Mouse (Mus musculus): ENCODE results near the gene Lpo. TPM values are rescaled to one million over a fixed set of nuclear protein-coding genes. Genes with fewer than 3 reads are reported as not detected.
A peak's percentile ranks its signal among the peaks of the same experiment; 100 is the strongest.

Lpo gene
- total and polyA plus RNA-seq, 2 experiments: not detected

DNA sequence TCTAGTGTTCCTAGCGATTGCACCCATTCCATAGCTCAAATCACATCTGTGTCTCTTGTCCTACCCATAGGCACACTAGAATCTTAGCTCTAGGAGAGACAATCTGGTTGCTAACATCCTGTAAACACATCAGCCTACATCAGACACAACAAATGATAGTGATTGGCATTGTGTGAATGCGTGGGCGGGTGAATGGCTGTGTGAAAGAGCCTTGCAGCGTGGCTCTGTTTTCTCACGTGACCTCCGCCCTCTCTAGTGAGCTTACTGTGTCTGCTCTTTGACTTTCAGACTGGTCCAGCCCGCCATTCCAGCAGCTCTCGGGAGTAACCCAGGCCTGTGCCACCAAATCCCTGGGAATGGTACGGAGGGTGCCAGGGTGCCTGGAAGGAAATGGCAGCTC, 32.3 kb upstream of the Lpo start:
- DNase-seq (ENCODE audit: extremely low read depth, low read depth, low spot score): no peak
- Histone ChIP-seq H3K27me3 (ENCODE audit: control insufficient read depth, insufficient read depth, low read length) (no peaks in the 10 kb centered on the region), H3K27ac (replicated peaks; ENCODE audit: insufficient read depth, low read depth, low read length) (no peak overlapping the region), H3K4me1 (ENCODE audit: control insufficient read depth, insufficient read depth, low read length) (no peaks in the 10 kb centered on the region), H3K36me3 (ENCODE audit: control insufficient read depth, insufficient read depth, low read length) (peaks cover 3% of the 10 kb centered on the region; the same call in 1 of the 2 replicates), H3K9ac (ENCODE audit: low read depth, low read length) (no peak overlapping the region), H3K79me2 (ENCODE audit: control insufficient read depth, insufficient read depth, low read length) (no peaks in the 10 kb centered on the region), H3K4me3 (ENCODE audit: insufficient read depth, low read depth, low read length) (no peak overlapping the region)
- TF ChIP-seq POLR2A (IDR thresholded peaks at IDR 0.05; ENCODE audit: extremely low read depth, insufficient read depth, low read length) (no peak), CTCF (IDR thresholded peaks at IDR 0.05; ENCODE audit: low read depth, low read length) (no peak)
- WGBS: 85% methylated on average over 9 of the region's 9 CpGs

- H3K4me3 ChIP-seq (ENCODE audit: insufficient read depth, low read depth, low read length): no peak overlapping the region
- WGBS: 93% methylated on average over 11 of the region's 11 CpGs
- DNase-seq (ENCODE audit: extremely low read depth, low read depth, low spot score): no peak
- no peaks in the 10 kb centered on the region for H3K4me1 ChIP-seq (ENCODE audit: control insufficient read depth, insufficient read depth, low read length)
- H3K79me2 ChIP-seq (ENCODE audit: control insufficient read depth, insufficient read depth, low read length): no peaks in the 10 kb centered on the region
- H3K27ac ChIP-seq (replicated peaks; ENCODE audit: insufficient read depth, low read depth, low read length): no peak overlapping the region
- no peak overlapping the region for H3K9ac ChIP-seq (ENCODE audit: low read depth, low read length)
- TF ChIP-seq CTCF (IDR thresholded peaks at IDR 0.05; ENCODE audit: low read depth, low read length): no peak
- TF ChIP-seq POLR2A (IDR thresholded peaks at IDR 0.05; ENCODE audit: extremely low read depth, insufficient read depth, low read length): no peak
- peaks cover 3% of the 10 kb centered on the region; the same call in 1 of the 2 replicates for H3K36me3 ChIP-seq (ENCODE audit: control insufficient read depth, insufficient read depth, low read length)
- no peaks in the 10 kb centered on the region for H3K27me3 ChIP-seq (ENCODE audit: control insufficient read depth, insufficient read depth, low read length)
Measured at GRCm38 (mm10) chr11:87859273-87859672, 31.2 kb upstream of the Lpo start.

DNA sequence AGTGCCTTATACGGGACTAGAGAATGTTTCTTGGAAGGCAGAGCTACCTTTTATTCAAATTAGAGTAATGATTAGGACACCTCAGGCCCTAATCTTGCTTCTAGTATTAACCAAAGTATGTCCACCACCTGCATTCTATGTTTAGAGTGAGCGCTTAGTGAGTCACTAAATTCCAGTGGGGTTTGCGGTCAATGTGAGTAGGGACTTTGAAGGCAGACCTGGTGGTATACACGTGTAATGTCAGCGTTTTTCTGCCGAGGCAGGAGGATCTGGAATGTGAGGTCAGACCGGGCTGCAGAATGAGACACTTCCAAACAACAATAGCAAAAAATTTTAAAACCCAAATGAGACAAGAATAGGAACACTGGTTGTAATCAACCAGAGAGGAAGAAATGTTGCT, 26.5 kb upstream of the Lpo start:
- Histone ChIP-seq H3K36me3 (ENCODE audit: control insufficient read depth, insufficient read depth, low read length) (no peaks in the 10 kb centered on the region), H3K9ac (ENCODE audit: low read depth, low read length) (no peak overlapping the region), H3K27ac (replicated peaks; ENCODE audit: insufficient read depth, low read depth, low read length) (no peak overlapping the region), H3K4me3 (ENCODE audit: insufficient read depth, low read depth, low read length) (no peak overlapping the region), H3K27me3 (ENCODE audit: control insufficient read depth, insufficient read depth, low read length) (no peaks in the 10 kb centered on the region), H3K4me1 (ENCODE audit: control insufficient read depth, insufficient read depth, low read length) (peaks cover 5% of the 10 kb centered on the region), H3K79me2 (ENCODE audit: control insufficient read depth, insufficient read depth, low read length) (no peaks in the 10 kb centered on the region)
- WGBS: 91% methylated on average over 7 of the region's 7 CpGs
- TF ChIP-seq CTCF (IDR thresholded peaks at IDR 0.05; ENCODE audit: low read depth, low read length) (no peak), POLR2A (IDR thresholded peaks at IDR 0.05; ENCODE audit: extremely low read depth, insufficient read depth, low read length) (no peak)
- no peak for DNase-seq (ENCODE audit: extremely low read depth, low read depth, low spot score)

- no peak overlapping the region for H3K27ac ChIP-seq (replicated peaks; ENCODE audit: insufficient read depth, low read depth, low read length)
- no peak for DNase-seq (ENCODE audit: extremely low read depth, low read depth, low spot score)
- WGBS: 38% methylated on average over 8 of the region's 8 CpGs
Measured at GRCm38 (mm10) chr11:87853597-87853954, 25.5 kb upstream of the Lpo start.

DNA sequence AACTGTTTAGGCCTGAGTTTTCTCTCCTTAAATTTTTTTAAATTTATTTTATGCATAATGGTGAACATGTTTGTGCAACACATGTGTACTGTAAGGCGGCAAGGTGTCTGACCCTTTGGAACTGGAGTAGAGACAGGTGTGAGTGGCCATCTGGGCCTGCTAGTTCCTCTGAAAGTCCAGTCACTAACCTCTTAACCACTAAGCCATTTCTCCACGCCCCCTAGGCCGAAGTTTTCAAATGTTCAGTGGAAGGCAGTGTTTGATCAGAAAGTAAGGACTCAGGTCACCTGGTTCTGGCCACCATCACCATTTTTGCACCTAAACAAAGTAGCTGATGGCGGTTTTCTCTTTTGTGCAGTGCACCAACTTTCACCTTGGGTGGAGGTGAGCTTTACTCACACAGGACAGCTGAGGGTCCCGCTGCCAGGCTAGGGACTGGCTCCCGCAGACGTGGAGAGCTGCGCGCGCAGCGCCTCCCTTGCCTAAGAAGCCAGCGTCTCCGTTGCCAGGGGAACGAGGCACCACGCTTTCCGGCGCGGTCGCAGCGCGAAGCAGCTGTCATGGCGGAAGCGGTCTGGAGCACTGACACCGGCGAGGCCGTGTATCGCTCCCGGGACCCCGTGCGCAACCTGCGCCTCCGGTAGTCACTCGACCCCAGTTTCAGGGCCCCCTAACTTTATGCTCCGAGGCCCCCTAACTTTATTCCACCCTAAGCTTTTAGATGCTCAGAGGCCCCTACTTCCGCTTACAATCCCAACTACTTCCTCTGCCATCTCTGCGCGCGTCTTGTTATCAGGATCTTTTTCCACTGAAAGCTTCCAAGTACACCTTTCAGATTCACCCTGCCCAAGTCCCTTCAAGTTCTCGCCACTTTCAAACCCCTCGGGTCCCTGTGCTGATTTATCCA, 24.9 kb upstream of the Lpo start, which contains the start of gene Mks1:
TSS of gene Mks1 (plus strand) at position 526 of the 907 bp plus-strand sequence.
- 0 out of 2 replicates have a peak, but pooled peaks have one; percentile 28 for TF ChIP-seq POLR2A (IDR thresholded peaks at IDR 0.05; ENCODE audit: extremely low read depth, insufficient read depth, low read length)
- TF ChIP-seq CTCF (IDR thresholded peaks at IDR 0.05; ENCODE audit: low read depth, low read length): no peak
- Histone ChIP-seq H3K79me2 (ENCODE audit: control insufficient read depth, insufficient read depth, low read length) (no peaks in the 10 kb centered on the region), H3K27ac (replicated peaks; ENCODE audit: insufficient read depth, low read depth, low read length) (no peak within 1 kb of the TSS), H3K27me3 (ENCODE audit: control insufficient read depth, insufficient read depth, low read length) (no peaks in the 10 kb centered on the region), H3K9ac (ENCODE audit: low read depth, low read length) (peak within 1 kb of the TSS; percentile 62), H3K4me3 (ENCODE audit: insufficient read depth, low read depth, low read length) (peak within 1 kb of the TSS; percentile 61), H3K36me3 (ENCODE audit: control insufficient read depth, insufficient read depth, low read length) (no peaks in the 10 kb centered on the region), H3K4me1 (ENCODE audit: control insufficient read depth, insufficient read depth, low read length) (peaks cover 5% of the 10 kb centered on the region)
- DNase-seq (ENCODE audit: extremely low read depth, low read depth, low spot score): peak; percentile 72
- WGBS: 3% methylated on average over 40 of the region's 40 CpGs

More at GRCm38 (mm10) chr11:87853597-87853954, 25.5 kb upstream of the Lpo start:
- Histone ChIP-seq H3K9ac (ENCODE audit: low read depth, low read length) (0 out of 2 replicates have a peak overlapping the region, but pooled peaks have one; percentile 8), H3K4me1 (ENCODE audit: control insufficient read depth, insufficient read depth, low read length) (peaks cover 5% of the 10 kb centered on the region), H3K27me3 (ENCODE audit: control insufficient read depth, insufficient read depth, low read length) (no peaks in the 10 kb centered on the region), H3K4me3 (ENCODE audit: insufficient read depth, low read depth, low read length) (peak overlapping the region; percentile 61), H3K79me2 (ENCODE audit: control insufficient read depth, insufficient read depth, low read length) (no peaks in the 10 kb centered on the region), H3K36me3 (ENCODE audit: control insufficient read depth, insufficient read depth, low read length) (no peaks in the 10 kb centered on the region)
- TF ChIP-seq POLR2A (IDR thresholded peaks at IDR 0.05; ENCODE audit: extremely low read depth, insufficient read depth, low read length) (no peak), CTCF (IDR thresholded peaks at IDR 0.05; ENCODE audit: low read depth, low read length) (no peak)

DNA sequence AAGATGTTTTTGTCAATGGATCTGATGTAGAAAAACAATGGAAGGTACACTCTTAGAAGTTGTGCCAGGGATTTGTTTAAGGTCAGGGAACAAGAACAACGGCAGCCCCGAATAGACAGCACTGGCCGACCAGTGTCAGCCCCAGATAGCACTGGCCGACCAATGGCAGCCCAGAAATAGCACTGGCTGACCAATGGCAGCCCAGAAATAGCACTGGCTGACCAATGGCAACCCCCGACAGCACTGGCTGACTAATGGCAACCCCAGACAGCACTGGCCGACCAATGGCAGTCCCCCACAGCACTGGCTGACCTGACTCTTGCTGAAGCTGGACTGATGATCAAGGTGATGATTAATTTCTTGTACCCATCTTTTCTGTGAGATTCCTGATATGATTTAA, 19.8 kb upstream of the Lpo start:
- no peak overlapping the region for H3K4me3 ChIP-seq (ENCODE audit: insufficient read depth, low read depth, low read length)
- H3K79me2 ChIP-seq (ENCODE audit: control insufficient read depth, insufficient read depth, low read length): no peaks in the 10 kb centered on the region
- WGBS: 82% methylated on average over 6 of the region's 6 CpGs
- TF ChIP-seq POLR2A (IDR thresholded peaks at IDR 0.05; ENCODE audit: extremely low read depth, insufficient read depth, low read length): no peak
- TF ChIP-seq CTCF (IDR thresholded peaks at IDR 0.05; ENCODE audit: low read depth, low read length): no peak
- DNase-seq (ENCODE audit: extremely low read depth, low read depth, low spot score): no peak
- no peaks in the 10 kb centered on the region for H3K27me3 ChIP-seq (ENCODE audit: control insufficient read depth, insufficient read depth, low read length)
- H3K36me3 ChIP-seq (ENCODE audit: control insufficient read depth, insufficient read depth, low read length): no peaks in the 10 kb centered on the region
- no peak overlapping the region for H3K27ac ChIP-seq (replicated peaks; ENCODE audit: insufficient read depth, low read depth, low read length)
- peaks cover 1% of the 10 kb centered on the region; the same call in 1 of the 2 replicates for H3K4me1 ChIP-seq (ENCODE audit: control insufficient read depth, insufficient read depth, low read length)
- no peak overlapping the region for H3K9ac ChIP-seq (ENCODE audit: low read depth, low read length)
